Mouse (Mus musculus) cerebellum, postnatal 25 days (tissue): ENCODE measurements at regions not wholly inside any gene's neighbourhood (a gene's known extent, or its start where the extent isn't known, plus 50 kb on each side); places are given as distances from the start of the nearest gene placed in this dataset.

ENCODE experiments used
- DNase-seq, 2 experiments: peaks; one replicate each; pipeline ENCODE4 v3.0.0; 2021; ENCODE audit warnings: mixed read lengths in 2 of 2

- no peak for DNase-seq
Observed at GRCm38 (mm10) chr5:119588340-119589272, 81.9 kb upstream of the Tbx3 start.

DNA sequence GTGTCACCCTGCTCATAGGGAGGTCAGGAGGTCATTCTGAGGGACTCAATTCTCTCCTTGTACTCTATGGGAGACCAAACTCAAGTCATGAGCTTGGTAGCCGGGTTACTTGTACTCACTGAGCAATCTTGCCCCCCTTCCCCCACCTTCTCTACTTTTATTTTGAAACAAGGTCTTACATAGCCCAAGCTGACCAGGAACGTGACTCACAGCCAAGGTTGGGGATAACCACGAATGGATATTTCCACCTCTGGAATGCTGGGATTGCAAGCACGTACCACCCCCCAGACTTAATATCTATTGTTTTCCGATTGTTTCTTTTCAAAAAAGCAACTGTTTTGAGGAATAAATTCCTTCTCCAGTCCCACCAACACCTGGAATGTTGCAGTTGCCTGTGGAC, 79.2 kb upstream of the Tbx3 start:
- no peak for DNase-seq

DNA sequence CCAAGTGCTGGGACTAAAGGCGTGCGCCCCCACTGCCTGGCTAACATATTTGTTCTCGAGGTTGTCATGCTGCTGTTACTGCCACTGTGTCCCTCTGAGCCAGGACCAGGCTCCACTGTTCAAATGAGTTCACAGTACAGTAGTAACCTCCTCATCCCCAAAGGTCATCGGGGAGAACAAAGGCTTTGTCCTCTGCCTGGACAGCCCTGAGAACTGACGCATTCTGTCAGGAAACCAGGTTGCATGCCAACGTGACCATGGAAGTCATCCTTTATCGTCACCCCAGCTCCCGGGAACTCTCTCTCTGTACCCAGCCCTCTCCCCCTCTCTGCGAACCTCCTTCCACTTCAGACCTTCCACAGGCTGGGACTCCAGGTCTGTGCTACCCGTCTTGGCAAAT, 77.6 kb upstream of the Tbx3 start:
- DNase-seq = no peak

GRCm38 (mm10) chr5:119594541-119594940, 75.9 kb upstream of the Tbx3 start:
- no peak for DNase-seq

- DNase-seq = no peak
Observed at GRCm38 (mm10) chr5:119596295-119596993, 74.0 kb upstream of the Tbx3 start.

- no peak for DNase-seq
Observed at GRCm38 (mm10) chr5:119596994-119597391, 73.5 kb upstream of the Tbx3 start.

- no peak for DNase-seq
Observed at GRCm38 (mm10) chr5:119597530-119597929, 72.9 kb upstream of the Tbx3 start.

DNA sequence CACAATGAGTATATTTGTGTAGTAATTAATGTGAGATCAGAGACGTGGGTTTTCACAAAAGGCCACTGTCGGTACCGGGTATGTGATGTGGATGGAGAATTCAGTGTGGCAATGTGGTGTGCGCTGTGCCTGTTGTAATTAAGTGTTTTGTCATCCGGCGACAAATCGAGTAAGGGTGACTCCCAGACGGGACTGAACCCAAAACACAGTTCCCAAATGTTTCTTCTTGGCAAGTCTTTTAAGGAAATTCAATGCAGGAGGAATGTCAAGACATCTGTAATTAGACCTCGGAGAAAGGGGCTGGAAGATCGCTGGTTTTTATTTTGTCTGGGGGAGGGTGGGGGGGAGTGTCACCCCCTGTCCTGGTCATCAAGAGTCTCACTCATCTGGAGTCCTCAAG, 72.3 kb upstream of the Tbx3 start:
- DNase-seq = no peak

DNA sequence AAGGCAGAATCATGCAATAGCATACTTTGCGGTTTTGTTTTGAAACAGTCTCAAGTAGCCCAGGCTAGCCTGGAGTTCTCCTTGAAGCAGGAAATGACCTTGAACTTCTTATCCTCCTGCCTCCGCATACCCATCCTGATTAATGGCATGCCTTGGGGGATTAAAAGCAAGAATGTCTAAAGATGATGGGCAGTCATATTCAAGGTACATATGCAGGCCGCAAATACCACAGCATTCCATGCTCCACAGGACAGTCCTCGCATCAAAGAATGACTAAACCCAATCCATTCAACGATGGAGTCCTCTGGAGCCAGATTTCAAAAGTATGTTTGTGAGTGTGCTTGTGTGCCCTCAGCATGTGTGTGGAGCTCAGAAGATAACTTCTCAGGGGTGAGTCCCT, 69.1 kb upstream of the Tbx3 start:
- no peak for DNase-seq

DNA sequence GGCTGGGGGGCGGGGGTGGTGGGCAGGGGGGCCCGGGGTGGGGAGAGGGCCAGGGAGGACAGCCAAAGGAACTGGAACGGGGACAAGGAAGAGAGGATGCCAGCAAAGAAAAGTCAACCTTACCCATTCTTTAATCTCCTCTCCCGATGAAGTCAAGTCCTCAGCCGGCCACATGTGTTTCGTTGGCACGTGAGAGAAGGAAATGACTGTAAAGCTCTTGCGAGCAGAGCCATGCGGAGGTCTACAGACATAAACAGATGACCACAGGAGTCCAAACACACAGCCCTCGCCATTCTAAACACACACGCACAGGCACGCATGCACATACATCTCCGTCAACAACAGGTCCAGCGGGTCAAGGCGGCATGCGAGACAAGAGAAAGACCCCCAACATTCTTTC, 68.5 kb upstream of the Tbx3 start:
- no peak for DNase-seq

GRCm38 (mm10) chr5:119605444-119605843, 65.0 kb upstream of the Tbx3 start:
- no peak for DNase-seq

GRCm38 (mm10) chr5:119613413-119613812, 57.1 kb upstream of the Tbx3 start:
- DNase-seq = no peak

DNA sequence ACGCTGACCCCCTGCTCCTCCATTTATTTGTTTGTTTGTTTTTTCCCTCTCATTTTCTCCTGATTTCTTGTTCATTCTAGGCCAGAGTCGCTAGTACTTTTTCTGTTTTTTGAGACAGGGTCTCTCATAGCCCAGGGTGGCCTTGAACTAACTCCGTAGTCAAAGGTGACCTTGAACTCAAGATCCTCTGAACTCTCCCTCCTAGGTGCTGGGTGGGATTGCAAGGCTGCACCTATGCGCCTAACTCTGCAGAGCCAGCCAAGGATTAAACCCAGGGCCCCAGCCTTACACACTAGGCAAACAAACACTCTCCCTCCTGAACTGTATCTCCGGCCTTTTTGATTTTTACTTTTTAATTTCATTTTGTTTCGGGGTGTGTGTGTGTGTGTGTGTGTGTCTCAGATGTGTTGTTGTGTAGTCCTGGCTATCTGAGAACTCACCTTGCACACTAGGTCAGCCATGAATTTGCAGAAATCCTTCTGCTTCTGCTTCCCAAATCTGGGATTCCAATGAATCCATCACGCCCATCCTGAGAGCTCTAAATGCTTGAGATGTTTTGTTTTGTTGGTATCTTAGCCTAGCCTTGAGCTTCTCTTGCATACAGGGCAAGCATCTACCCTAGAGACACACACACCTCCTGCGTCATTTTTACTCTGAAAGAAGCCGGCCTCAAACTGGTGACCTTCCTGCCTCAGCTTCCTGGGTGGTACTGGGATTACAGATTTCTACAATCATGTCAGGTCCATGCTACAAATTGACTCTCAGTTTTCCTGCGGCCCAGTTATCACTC, 56.3 kb upstream of the Tbx3 start:
- no peak for DNase-seq

- DNase-seq = no peak
Observed at GRCm38 (mm10) chr5:119615681-119616080, 54.8 kb upstream of the Tbx3 start.

DNA sequence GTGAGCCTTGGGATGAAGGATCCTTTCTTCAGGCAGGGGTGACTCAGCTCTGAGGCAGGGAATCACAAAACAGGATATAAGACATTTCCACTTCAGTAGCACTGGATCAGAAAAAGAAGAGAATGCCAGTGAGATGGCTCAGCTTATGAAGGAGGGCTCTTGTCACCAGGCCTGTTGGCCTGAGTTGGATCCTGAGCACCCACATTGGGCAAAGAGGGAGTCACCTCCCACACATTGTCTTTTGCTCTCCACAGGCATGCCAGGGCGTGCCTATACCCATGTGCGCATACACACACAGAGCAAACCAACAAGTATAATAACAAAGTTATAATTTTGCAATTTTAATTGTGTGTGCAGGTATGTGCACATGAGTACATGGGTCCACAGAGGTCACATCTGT, 52.6 kb upstream of the Tbx3 start:
- DNase-seq = no peak

GRCm38 (mm10) chr5:119619906-119620305, 50.6 kb upstream of the Tbx3 start:
- no peak for DNase-seq
